Mouse (Mus musculus) forebrain, embryonic 14.5 days (tissue): ENCODE measurements around the gene C3. TPM values are rescaled to one million over a fixed set of nuclear protein-coding genes. Genes with fewer than 3 reads are reported as not detected.

ENCODE experiments used
- ATAC-seq: fragments of 200-750 bp; cut with Nextera tagmentation; 2 replicates; pipeline ENCODE4 v1.8.0; 2017; ENCODE audit warnings: mild to moderate bottlenecking, moderate library complexity
- DNase-seq: peaks from one replicate; pipeline ENCODE4 v3.0.0-alpha.2; 2015; ENCODE audit warnings: low spot score
- H3K27ac ChIP-seq: fragments of 300-500 bp; sonication (generic); 2 replicates; pipeline ENCODE4 v1.5.1; 2014; ENCODE audit warnings: low read depth, mild to moderate bottlenecking, control low read depth, low read length, moderate library complexity
- H3K27me3 ChIP-seq: fragments of 300-500 bp; sonication (generic); replicated peaks from 2 replicates; pipeline ENCODE4 v1.6.1; 2014; ENCODE audit warnings: low read length, control low read depth, mixed read lengths; ENCODE audit not compliant: control insufficient read depth, insufficient read depth
- H3K36me3 ChIP-seq: fragments of 300-500 bp; sonication (generic); 2 replicates; pipeline ENCODE4 v1.6.1; 2014; ENCODE audit warnings: low read length, control low read depth; ENCODE audit not compliant: control insufficient read depth, insufficient read depth
- H3K4me1 ChIP-seq: fragments of 300-500 bp; sonication (generic); 2 replicates; pipeline ENCODE4 v1.6.1; 2014; ENCODE audit warnings: antibody characterized with exemption, low read length, control low read depth; ENCODE audit not compliant: control insufficient read depth, insufficient read depth
- H3K4me2 ChIP-seq: fragments of 300-500 bp; sonication (generic); 2 replicates; pipeline ENCODE4 v1.6.1; 2014; ENCODE audit warnings: mild to moderate bottlenecking, control low read depth, low read length
- H3K4me3 ChIP-seq: fragments of 300-500 bp; sonication (generic); 2 replicates; pipeline ENCODE4 v1.5.1; 2014; ENCODE audit warnings: low read depth, low read length, control low read depth
- H3K9ac ChIP-seq: fragments of 300-500 bp; sonication (generic); 2 replicates; pipeline ENCODE4 v1.6.1; 2014; ENCODE audit warnings: mild to moderate bottlenecking, low read length, control low read depth, moderate library complexity
- H3K9me3 ChIP-seq: fragments of 300-500 bp; sonication (generic); replicated peaks from 2 replicates; pipeline ENCODE4 v1.6.1; 2016; ENCODE audit warnings: low read length, control low read depth, mixed read lengths; ENCODE audit not compliant: control insufficient read depth
- WGBS: fragments of 180-500 bp; shearing (Covaris S2); extraction: QIAGEN DNeasy Blood & Tissue Kit; methylation state at CpG from one replicate; pipeline ENCODE4 v1.1.7; 2014; 5-methylcytosine and 5-hydroxymethylcytosine counted together
- polyA plus RNA-seq: library from polyadenylated mRNA; unstranded; fragments of >200 nt; fragmentation: Nextera tagmentation; extraction: Ambion mirVana; gene quantifications from 2 replicates; pipeline ENCODE4 v1.2.1, GENCODE M21; 2014

The C3 gene
- polyA plus RNA-seq, 1 experiment from 2014 or later, result 0.71 TPM

GRCm38 (mm10) chr17:57219167-57219883, 8.6 kb downstream of the C3 start:
- DNase-seq (peak; percentile 62), ATAC-seq (peak; percentile 27; the same call in 1 of the 2 replicates)
- Histone ChIP-seq H3K4me1 (no peaks in the 10 kb centered on the region), H3K36me3 (no peaks in the 10 kb centered on the region), H3K9ac (no peak overlapping the region), H3K27me3 (no peaks in the 10 kb centered on the region), H3K9me3 (no peaks in the 10 kb centered on the region), H3K27ac (no peak overlapping the region), H3K4me2 (no peak overlapping the region), H3K4me3 (no peak overlapping the region)
- 20% methylated on average over 11 of the region's 11 CpGs for WGBS

DNA sequence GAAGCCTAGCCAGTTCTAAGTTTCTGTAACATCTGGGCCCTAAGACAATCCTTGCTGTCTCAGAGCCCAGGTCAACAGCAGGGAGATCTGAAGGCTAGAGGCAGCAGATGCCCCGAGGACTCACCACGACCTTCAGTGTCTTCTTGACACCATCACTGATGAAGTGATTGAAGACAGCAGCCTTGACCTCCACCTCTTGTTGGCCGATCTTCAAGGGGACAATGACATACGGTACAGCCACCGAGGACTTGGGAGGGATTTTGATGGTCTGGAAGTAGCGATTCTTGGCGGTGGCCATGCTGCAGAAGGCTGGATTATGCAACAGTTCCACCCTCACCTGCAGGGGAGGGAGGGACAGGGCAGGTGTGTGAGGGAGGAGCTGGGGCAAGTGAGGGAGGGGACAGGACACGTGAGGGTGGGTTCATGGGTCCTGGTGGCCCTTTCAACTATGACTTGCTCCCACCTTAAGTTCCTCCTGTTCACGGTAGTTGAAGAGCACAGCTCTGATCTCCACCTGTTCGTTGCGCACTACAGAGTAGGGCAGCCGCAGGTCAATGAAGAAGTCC, 9.5 kb downstream of the C3 start:
- no peak overlapping the region for H3K9ac ChIP-seq
- DNase-seq (no peak), ATAC-seq (no peak)
- no peaks in the 10 kb centered on the region for H3K4me1 ChIP-seq
- no peak overlapping the region for H3K4me2 ChIP-seq
- H3K27me3 ChIP-seq, result no peaks in the 10 kb centered on the region
- 84% methylated on average over 12 of the region's 12 CpGs for WGBS
- H3K9me3 ChIP-seq, result no peaks in the 10 kb centered on the region
- no peak overlapping the region for H3K4me3 ChIP-seq
- H3K27ac ChIP-seq, result no peak overlapping the region
- H3K36me3 ChIP-seq, result no peaks in the 10 kb centered on the region

- 53% methylated on average over 13 of the region's 13 CpGs for WGBS
- peak; percentile 76 for ATAC-seq
- H3K27ac ChIP-seq, result no peak overlapping the region
- H3K4me2 ChIP-seq, result no peak overlapping the region
- H3K4me3 ChIP-seq, result no peak overlapping the region
- no peak overlapping the region; the same call in 1 of the 2 replicates for H3K9ac ChIP-seq
- H3K4me1 ChIP-seq, result no peaks in the 10 kb centered on the region
- no peaks in the 10 kb centered on the region for H3K9me3 ChIP-seq
- DNase-seq, result peak; percentile 71
- no peaks in the 10 kb centered on the region for H3K27me3 ChIP-seq
- H3K36me3 ChIP-seq, result no peaks in the 10 kb centered on the region
These were observed 13.1 kb downstream of the C3 start for GRCm38 (mm10) chr17:57214676-57215387.

- Histone ChIP-seq H3K4me2 (no peak overlapping the region), H3K9me3 (no peaks in the 10 kb centered on the region), H3K4me1 (no peaks in the 10 kb centered on the region), H3K27me3 (no peaks in the 10 kb centered on the region), H3K36me3 (no peaks in the 10 kb centered on the region), H3K9ac (no peak overlapping the region), H3K27ac (no peak overlapping the region), H3K4me3 (no peak overlapping the region)
- no peak for ATAC-seq
- no peak for DNase-seq
- 59% methylated on average over 9 of the region's 9 CpGs for WGBS
These were observed 16.4 kb downstream of the C3 start for GRCm38 (mm10) chr17:57211501-57211900.

DNA sequence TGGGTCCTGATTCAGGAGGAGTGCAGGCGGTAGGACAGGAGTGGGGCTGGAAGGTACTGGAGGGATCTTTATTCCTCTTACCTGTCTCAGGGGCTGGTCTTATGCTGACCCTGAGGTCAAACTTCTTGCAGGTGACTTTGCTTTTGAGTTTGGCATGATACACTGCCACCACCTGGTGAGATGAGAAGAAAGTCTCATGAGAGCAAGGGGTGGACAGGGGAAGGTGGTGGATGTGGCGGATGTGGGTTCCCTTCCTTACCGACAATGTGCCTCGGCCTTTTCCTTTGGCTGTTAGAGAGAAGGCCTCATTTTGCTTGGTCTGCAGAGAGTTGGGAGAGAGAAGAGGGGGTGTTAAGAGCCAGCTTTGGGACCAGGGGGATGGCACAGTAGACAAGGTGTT, 18.6 kb downstream of the C3 start:
- Histone ChIP-seq H3K27me3 (no peaks in the 10 kb centered on the region), H3K4me3 (no peak overlapping the region), H3K4me2 (no peak overlapping the region), H3K9me3 (no peaks in the 10 kb centered on the region), H3K27ac (no peak overlapping the region), H3K4me1 (no peaks in the 10 kb centered on the region), H3K36me3 (no peaks in the 10 kb centered on the region), H3K9ac (no peak overlapping the region)
- DNase-seq (no peak), ATAC-seq (no peak)
- WGBS, result 81% methylated on average over 4 of the region's 4 CpGs

DNA sequence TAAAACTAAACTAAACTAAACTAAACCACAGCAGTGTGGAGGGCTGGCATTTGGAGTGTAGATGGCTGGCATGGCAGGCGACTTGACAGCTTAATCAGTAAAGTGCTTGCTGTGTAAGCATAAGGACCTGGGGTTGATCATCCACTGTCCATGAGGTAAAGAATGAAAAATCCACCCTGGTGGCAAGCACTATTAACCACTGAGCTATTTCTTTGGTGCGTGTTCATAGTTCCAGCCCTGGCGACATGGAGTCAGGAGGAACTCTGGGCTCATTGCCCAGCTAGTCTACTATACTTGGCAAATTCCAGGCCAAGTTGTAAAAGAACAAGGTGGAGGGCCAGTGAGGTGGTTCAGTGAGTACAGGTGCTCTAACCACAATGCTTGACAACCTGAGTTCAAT, 20.0 kb downstream of the C3 start:
- ATAC-seq (no peak), DNase-seq (no peak)
- Histone ChIP-seq H3K9me3 (no peaks in the 10 kb centered on the region), H3K4me1 (no peaks in the 10 kb centered on the region), H3K36me3 (no peaks in the 10 kb centered on the region), H3K4me3 (no peak overlapping the region), H3K27me3 (no peaks in the 10 kb centered on the region), H3K4me2 (no peak overlapping the region), H3K27ac (no peak overlapping the region), H3K9ac (no peak overlapping the region)
- WGBS, result 89% methylated on average over 3 of the region's 3 CpGs

- no peaks in the 10 kb centered on the region for H3K36me3 ChIP-seq
- DNase-seq (no peak), ATAC-seq (no peak)
- H3K27me3 ChIP-seq, result no peaks in the 10 kb centered on the region
- no peaks in the 10 kb centered on the region for H3K4me1 ChIP-seq
- no peak overlapping the region for H3K4me2 ChIP-seq
- no peak overlapping the region for H3K27ac ChIP-seq
- WGBS, result 84% methylated on average over 10 of the region's 10 CpGs
- H3K9ac ChIP-seq, result no peak overlapping the region
- H3K9me3 ChIP-seq, result no peaks in the 10 kb centered on the region
- no peak overlapping the region for H3K4me3 ChIP-seq
These were observed 25.9 kb downstream of the C3 start for GRCm38 (mm10) chr17:57201841-57202724.

- 93% methylated on average over 3 of the region's 3 CpGs for WGBS
These were observed 29.7 kb downstream of the C3 start for GRCm38 (mm10) chr17:57198252-57198651.

More at GRCm38 (mm10) chr17:57198252-57198651, 29.7 kb downstream of the C3 start:
- H3K27me3 ChIP-seq, result no peaks in the 10 kb centered on the region
- H3K4me3 ChIP-seq, result no peak overlapping the region
- no peak overlapping the region for H3K9ac ChIP-seq
- H3K27ac ChIP-seq, result no peak overlapping the region
- no peak overlapping the region for H3K4me2 ChIP-seq
- H3K4me1 ChIP-seq, result no peaks in the 10 kb centered on the region
- ATAC-seq (no peak), DNase-seq (no peak)
- H3K9me3 ChIP-seq, result no peaks in the 10 kb centered on the region
- H3K36me3 ChIP-seq, result no peaks in the 10 kb centered on the region
